Mouse (Mus musculus): ENCODE data around the gene Zfp2.

Gene Zfp2

GRCm38 (mm10) chr11:50915671-50916320 lies at the start of gene Zfp2:
TSS of gene Zfp2 (minus strand) at chr11:50916165.
- peak; percentile 50 for DNase-seq (ENCODE audit: low spot score)

- DNase-seq (ENCODE audit: low spot score), result no peak
These were observed 48.9 kb upstream of the Zfp2 start for GRCm38 (mm10) chr11:50964886-50965285.

GRCm38 (mm10) chr11:50953665-50954064 lies 37.7 kb upstream of the Zfp2 start, which contains the start of gene Prop1:
TSS of gene Prop1 (minus strand) at chr11:50953765.
- DNase-seq (ENCODE audit: low spot score), result no peak

GRCm38 (mm10) chr11:50952290-50952689 lies 36.3 kb upstream of the Zfp2 start:
- no peak for DNase-seq (ENCODE audit: low spot score)

- no peak for DNase-seq (ENCODE audit: low spot score)
These were observed 27.5 kb upstream of the Zfp2 start, which contains the start of gene 4933414I15Rik for GRCm38 (mm10) chr11:50943506-50943905. TSS of gene 4933414I15Rik (minus strand) at chr11:50943765.

GRCm38 (mm10) chr11:50942386-50942785 lies 26.4 kb upstream of the Zfp2 start:
- no peak for DNase-seq (ENCODE audit: low spot score)

- no peak for DNase-seq (ENCODE audit: low spot score)
These were observed 23.8 kb upstream of the Zfp2 start for GRCm38 (mm10) chr11:50939621-50940366.

GRCm38 (mm10) chr11:50938435-50938834 lies 22.5 kb upstream of the Zfp2 start:
- DNase-seq (ENCODE audit: low spot score), result no peak

- DNase-seq (ENCODE audit: low spot score), result no peak
These were observed 16.1 kb upstream of the Zfp2 start for GRCm38 (mm10) chr11:50932040-50932439.

- peak; percentile 30 for DNase-seq (ENCODE audit: low spot score)
These were observed 15.5 kb upstream of the Zfp2 start, which contains the start of gene Zfp354b for GRCm38 (mm10) chr11:50931451-50931866. TSS of gene Zfp354b (minus strand) at chr11:50931633.

- no peak for DNase-seq (ENCODE audit: low spot score)
These were observed 15.1 kb upstream of the Zfp2 start for GRCm38 (mm10) chr11:50931021-50931420.

GRCm38 (mm10) chr11:50930469-50931014 lies 14.6 kb upstream of the Zfp2 start:
- DNase-seq (ENCODE audit: low spot score), result no peak

- DNase-seq (ENCODE audit: low spot score), result no peak
These were observed 1.5 kb downstream of the Zfp2 start for GRCm38 (mm10) chr11:50914461-50914860.

GRCm38 (mm10) chr11:50913301-50913700 lies 2.7 kb downstream of the Zfp2 start:
- no peak for DNase-seq (ENCODE audit: low spot score)

GRCm38 (mm10) chr11:50908136-50908535 lies 7.8 kb downstream of the Zfp2 start:
- no peak for DNase-seq (ENCODE audit: low spot score)

- no peak for DNase-seq (ENCODE audit: low spot score)
These were observed 18.6 kb downstream of the Zfp2 start for GRCm38 (mm10) chr11:50897359-50897758.

- DNase-seq (ENCODE audit: low spot score), result no peak
These were observed 23.5 kb downstream of the Zfp2 start for GRCm38 (mm10) chr11:50892441-50892840.

- peak; percentile 30 for DNase-seq (ENCODE audit: low spot score)
These were observed 28.4 kb downstream of the Zfp2 start, which contains the start of gene Zfp454 for GRCm38 (mm10) chr11:50887390-50888128. TSS of gene Zfp454 (minus strand) at chr11:50887651.

GRCm38 (mm10) chr11:50886933-50887293 lies 29.1 kb downstream of the Zfp2 start:
- no peak for DNase-seq (ENCODE audit: low spot score)

- no peak for DNase-seq (ENCODE audit: low spot score)
These were observed 29.6 kb downstream of the Zfp2 start for GRCm38 (mm10) chr11:50886231-50886932.

GRCm38 (mm10) chr11:50883756-50884155 lies 32.2 kb downstream of the Zfp2 start:
- DNase-seq (ENCODE audit: low spot score), result no peak

- DNase-seq (ENCODE audit: low spot score), result no peak
These were observed 37.3 kb downstream of the Zfp2 start for GRCm38 (mm10) chr11:50878641-50879040.

Measured in urinary bladder, postnatal 10 days (tissue).